Mouse (Mus musculus): ENCODE measurements around the gene Il11.
"Not testable (repeated sequence)": the region's sequence is repeated elsewhere in the genome, so short reads cannot be mapped to it uniquely, and the experiment has no call there.

The Il11 gene

GRCm38 (mm10) chr7:4782759-4783158 lies at the start of gene Il11, which contains the start of gene Tmem190:
Gene Il11, minus strand, starts transcription at chr7:4782859.
Gene Tmem190, plus strand, starts transcription at chr7:4782937.
- no peak for DNase-seq (ENCODE audit: low read depth, low spot score)

GRCm38 (mm10) chr7:4830476-4830875 lies 47.8 kb upstream of the Il11 start:
- DNase-seq (ENCODE audit: low read depth, low spot score), result no peak

- DNase-seq (ENCODE audit: low read depth, low spot score), result no peak
Observed at GRCm38 (mm10) chr7:4825365-4825764, 42.7 kb upstream of the Il11 start.

GRCm38 (mm10) chr7:4822162-4822907 lies 39.7 kb upstream of the Il11 start:
- no peak for DNase-seq (ENCODE audit: low read depth, low spot score)

- DNase-seq (ENCODE audit: low read depth, low spot score), result no peak
Observed at GRCm38 (mm10) chr7:4821690-4822089, 39.0 kb upstream of the Il11 start.

GRCm38 (mm10) chr7:4820925-4821324 lies 38.3 kb upstream of the Il11 start:
- DNase-seq (ENCODE audit: low read depth, low spot score), result not testable (repeated sequence)

DNA sequence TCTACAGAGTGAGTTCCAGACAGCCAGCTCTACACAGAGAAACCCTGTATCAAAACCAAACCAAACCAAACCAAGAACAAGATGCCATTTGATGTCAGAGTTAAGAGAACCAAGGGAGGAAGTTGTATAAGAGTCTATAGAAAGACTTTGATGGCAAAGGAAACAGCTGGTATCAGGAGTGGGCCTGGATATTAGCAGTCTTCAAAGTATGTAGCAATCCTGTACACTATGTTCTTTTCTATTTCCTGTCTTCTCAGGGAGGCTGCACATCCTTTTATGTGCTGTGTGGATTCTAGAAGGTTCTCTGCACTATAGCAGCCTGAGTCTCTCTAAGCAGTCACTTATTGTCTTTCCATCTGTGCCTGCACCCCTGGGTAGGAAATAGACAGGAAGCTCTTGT lies 33.9 kb upstream of the Il11 start:
- DNase-seq (ENCODE audit: low read depth, low spot score), result no peak

DNA sequence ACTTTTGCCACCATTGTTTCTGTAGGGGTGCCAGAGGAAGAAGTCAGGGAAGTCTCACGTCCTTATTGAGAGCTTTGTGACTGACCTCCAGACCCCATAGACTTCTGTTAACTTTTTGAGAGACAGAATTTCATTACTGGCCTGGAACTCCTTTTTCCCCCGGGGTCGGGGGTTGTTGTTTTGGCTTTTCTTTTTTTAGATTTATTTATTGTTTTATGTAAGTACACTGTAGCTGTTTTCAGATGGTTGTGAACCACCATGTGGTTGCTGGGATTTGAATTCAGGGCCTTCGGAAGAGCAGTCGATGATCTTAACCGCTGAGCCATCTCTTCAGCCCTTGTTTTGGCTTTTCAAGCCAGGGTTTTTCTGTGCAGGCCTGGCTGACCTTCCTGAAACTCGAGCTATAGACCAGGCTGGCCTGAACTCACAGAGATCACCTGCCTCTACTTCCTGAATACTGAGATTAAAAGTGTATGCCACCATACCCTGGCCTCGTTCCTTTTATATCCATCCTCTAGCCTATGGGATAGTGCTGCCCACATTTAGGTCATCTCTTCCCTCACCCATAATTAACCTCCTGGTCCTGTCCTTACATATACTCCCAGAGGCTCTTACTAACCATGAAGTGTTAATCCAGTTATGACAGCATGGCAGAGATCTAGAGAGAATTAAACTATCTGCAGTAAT lies 30.6 kb upstream of the Il11 start:
- DNase-seq (ENCODE audit: low read depth, low spot score), result peak; percentile 64

- peak; percentile 100 for DNase-seq (ENCODE audit: low read depth, low spot score)
Observed at GRCm38 (mm10) chr7:4812303-4813104, 29.8 kb upstream of the Il11 start, which contains the start of gene Ube2s. Gene Ube2s, minus strand, starts transcription at chr7:4812590.

DNA sequence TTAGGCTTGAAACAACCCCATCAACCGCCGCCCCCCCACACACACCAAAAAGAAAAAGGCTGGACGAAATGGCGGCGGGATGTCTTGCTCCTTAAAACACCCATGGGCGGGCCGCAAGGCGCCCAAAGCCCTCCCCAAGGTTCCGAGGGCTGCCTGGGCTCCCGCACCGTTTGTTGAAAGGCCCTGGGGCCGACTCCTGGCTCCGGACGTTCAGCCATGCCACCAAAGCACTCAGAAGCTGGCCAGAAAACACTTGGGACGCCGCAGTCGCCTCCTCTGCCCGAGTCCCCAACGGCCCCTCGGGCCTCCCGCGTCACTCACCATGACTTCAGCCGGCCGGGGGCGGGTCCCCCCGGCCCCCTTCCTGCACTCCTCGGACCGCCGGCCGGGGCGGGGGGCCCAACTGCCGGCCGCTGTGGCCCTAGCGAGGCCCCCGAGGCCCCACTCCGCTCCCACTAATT lies 29.2 kb upstream of the Il11 start:
- no peak for DNase-seq (ENCODE audit: low read depth, low spot score)

GRCm38 (mm10) chr7:4811131-4811530 lies 28.5 kb upstream of the Il11 start:
- DNase-seq (ENCODE audit: low read depth, low spot score), result not testable (repeated sequence)

DNA sequence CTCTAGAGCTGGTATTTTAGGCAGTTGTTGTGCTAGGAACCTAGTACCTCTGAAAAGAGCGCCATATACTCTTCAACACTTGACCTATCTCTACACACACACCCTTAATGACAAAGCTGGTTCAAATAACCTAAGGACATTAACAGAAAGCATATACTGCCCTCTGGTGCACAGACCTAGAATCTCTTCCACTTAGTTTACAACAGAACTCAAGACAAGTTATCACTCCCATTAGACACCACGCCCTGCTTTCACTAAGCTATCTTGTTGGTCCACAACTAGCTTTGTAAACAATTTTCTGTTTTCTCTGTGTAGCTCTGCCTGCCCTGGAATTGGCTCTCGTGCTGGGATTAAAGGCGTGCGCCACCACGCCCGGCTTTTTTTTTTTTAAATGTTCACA lies 24.1 kb upstream of the Il11 start:
- DNase-seq (ENCODE audit: low read depth, low spot score), result peak; percentile 66

- no peak for DNase-seq (ENCODE audit: low read depth, low spot score)
Observed at GRCm38 (mm10) chr7:4802247-4802646, 19.6 kb upstream of the Il11 start.

DNA sequence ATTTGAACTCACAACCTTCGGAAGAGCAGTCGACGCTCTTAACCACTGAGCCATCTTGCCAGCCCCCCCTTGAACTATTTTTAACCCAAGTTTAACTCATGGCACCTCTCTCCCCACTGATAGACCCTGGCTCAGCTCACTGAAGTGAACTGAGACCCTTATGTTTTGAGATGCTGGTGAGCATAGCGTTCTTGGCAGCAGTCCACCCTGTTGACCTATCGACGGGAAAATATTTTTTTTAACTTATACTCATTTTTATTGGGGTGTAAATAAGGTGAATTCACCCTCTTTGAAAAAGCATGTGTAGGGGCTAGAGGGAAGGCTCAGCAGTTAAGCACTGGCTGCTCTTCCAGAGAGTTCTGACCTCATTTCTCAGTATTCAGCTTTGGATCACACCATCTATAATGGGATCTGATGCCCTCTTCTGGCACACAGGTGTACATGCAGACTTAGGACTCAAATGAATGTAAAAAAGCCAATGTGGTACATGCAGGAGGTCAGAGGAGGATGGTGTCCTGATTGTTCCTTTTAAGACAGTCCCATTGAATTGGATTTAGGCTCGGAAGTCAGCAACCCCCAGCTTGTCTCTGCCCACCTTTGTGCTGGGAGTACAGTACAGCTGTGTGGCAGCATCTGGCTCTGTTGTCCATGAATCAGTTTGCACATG lies 13.2 kb upstream of the Il11 start:
- DNase-seq (ENCODE audit: low read depth, low spot score), result peak; percentile 59

GRCm38 (mm10) chr7:4794631-4795168 lies 12.0 kb upstream of the Il11 start:
- DNase-seq (ENCODE audit: low read depth, low spot score), result no peak

DNA sequence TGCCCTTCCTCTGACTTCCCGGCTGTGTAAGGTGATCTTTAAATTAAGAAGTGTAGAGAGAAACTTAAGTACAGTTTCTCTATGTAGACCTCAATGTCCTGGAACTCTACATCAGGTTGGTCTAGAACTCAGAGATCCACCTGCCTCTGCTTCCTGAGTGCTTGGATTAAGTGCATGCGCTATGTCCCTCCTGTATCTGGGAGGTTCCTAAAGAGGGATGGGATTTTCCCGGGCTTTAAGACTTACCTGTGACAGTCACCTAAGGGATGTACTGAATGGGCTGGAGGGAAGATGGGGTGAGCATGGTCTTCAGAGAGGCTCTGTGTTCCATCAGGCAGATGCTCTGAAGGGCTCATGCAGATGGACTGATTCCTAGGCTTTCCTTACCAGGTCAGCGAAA lies 11.0 kb upstream of the Il11 start:
- DNase-seq (ENCODE audit: low read depth, low spot score), result no peak

GRCm38 (mm10) chr7:4793248-4793647 lies 10.6 kb upstream of the Il11 start:
- DNase-seq (ENCODE audit: low read depth, low spot score), result not testable (repeated sequence)

DNA sequence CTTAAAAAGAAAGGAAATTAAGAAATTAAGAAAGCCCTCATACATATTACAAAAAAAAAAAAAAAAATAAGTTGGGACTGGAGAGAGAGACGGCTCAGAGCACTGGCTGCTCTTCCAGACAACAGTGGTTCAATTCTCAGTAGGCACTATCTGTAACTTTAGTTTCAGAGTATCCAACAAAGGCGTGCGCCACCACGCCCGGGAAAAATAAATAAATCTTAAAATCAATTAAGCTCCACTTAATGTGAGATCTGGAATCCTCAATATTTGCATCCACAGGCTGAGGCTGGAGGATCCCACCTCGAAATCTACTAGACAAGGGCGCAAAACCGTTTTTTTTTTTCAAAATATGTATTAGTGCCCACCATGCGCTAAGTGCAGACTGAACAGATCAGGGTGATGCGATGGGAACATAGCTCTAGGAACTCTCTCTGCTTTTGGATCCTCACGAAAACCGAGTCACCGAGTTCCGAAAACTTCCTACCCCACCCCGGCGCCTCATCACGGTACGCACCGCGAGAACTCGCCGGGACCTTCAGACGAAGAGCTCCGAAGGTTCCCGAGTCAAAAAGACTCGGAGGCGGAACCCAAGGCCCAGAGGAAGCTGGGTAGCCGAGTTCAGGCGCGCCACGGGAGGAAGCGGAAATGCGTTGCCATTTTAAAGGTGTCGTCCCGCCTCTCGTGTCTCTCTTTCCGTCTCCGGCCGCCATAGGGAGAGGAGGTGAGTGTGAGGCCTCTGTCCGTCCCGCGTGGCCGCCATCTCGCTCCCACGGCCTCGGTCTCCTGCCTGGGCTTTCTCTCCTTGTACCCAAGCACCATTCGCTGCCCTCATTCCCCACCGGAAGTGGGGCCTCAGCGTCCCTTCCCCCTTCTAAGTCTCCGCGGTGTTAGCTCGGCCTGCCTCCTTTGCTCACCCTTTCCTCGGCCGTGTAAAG lies 9.9 kb upstream of the Il11 start, which contains the start of gene Rpl28:
Gene Rpl28 (plus strand): TSS at position 597 of the 935 bp plus-strand sequence.
- peak; percentile 97 for DNase-seq (ENCODE audit: low read depth, low spot score)

DNA sequence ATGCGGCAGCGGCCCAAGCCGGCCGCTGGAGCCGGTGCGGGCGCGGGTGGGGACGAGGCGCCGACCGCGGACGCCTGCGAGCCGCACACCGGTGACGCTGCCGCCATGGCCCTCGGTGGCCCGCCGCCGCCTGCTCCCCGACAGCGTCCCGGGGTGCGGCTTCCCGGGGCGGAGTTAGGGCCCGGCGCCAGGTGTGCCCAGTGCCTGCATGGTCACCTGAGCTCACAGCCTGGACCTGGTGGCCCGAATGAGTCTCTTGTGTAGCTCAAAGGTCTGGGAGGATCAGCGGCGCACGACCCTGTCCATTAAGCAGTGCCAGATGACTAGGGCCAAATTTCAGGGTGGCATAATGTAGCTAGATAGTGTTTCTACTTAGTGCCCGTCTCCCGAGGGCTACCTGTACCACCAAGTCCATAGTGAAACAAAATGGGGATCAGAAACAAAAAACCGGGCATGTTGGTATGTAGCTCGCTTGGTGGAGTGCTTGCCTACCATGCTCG lies 6.8 kb upstream of the Il11 start, which contains the start of gene Tmem238:
Gene Tmem238 (minus strand): TSS at position 221 of the 500 bp plus-strand sequence.
- peak; percentile 63 for DNase-seq (ENCODE audit: low read depth, low spot score)

All from A20 (cell line).